Mouse (Mus musculus) adipocyte (in vitro differentiated cells): ENCODE data around the gene Cox7b2.
"Not testable (repeated sequence)": the region's sequence is repeated elsewhere in the genome, so short reads cannot be mapped to it uniquely, and the experiment has no call there.

Experiments used
- DNase-seq: peaks from one replicate; pipeline ENCODE4 v3.0.0-alpha.2; 2016; ENCODE audit warnings: low spot score

Cox7b2 gene

DNA sequence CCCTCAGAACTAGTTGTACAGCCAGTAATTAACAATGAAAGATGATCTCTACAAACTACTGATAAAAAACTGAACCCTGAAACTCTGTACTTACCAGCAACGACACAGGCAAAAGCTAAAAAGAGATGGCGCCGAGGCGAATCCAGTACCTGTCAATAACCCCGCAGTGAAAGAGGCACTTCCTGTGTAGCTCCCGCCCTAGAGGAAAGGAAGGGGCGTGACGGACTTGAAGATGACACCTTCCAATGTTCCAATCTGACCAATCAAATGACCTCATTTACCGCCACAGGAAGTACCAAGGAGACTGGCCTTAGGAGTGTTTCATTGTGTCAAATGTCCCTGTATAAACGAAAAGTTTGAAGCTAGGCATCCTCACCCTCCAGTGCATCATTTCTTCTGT, at the start of gene Cox7b2:
TSS of gene Cox7b2 (minus strand) at position 127 of the 400 bp plus-strand sequence.
- no peak for DNase-seq

DNA sequence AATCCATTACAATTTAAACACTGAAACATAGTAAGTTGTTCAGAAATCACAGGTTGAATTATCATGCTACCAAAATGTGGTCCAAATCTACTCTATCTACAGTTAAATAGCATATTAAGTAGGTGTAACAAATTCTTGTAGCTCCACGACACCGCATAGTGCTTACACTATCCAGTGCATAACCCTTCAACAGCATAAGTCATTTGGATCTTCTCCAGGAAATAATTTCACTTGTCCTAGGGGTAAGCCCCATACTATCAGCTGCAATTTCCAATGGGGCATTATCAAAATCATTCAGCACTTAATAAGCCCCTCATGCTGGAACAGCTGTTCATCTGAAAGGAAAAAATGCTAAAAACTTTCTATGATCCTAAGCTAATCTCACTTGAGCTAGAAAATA, 47.3 kb upstream of the Cox7b2 start:
- DNase-seq, result no peak

DNA sequence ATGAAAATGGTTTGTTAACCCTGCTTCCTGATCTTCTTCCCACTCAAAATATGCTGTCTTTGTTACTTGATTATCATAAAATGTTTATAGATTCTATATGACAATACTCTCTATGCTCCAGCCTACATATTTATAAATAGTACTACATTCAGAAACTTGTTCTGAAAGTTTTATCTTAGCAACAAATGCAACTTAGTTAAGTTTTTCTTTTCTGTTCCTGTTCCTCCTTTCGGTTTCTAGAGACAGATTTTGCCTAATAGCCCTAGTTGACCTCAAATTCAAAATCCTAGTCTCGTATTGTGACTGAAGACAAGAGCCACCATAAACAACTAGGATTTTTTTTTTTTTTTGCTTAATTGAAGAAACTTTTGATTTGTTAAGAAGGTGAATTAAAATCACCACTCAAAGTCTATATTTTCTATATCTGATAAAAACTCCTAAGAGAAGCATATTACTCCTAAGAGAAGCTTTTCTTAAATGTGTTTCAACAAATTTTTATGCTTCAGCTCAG, 45.8 kb upstream of the Cox7b2 start:
- no peak for DNase-seq

DNA sequence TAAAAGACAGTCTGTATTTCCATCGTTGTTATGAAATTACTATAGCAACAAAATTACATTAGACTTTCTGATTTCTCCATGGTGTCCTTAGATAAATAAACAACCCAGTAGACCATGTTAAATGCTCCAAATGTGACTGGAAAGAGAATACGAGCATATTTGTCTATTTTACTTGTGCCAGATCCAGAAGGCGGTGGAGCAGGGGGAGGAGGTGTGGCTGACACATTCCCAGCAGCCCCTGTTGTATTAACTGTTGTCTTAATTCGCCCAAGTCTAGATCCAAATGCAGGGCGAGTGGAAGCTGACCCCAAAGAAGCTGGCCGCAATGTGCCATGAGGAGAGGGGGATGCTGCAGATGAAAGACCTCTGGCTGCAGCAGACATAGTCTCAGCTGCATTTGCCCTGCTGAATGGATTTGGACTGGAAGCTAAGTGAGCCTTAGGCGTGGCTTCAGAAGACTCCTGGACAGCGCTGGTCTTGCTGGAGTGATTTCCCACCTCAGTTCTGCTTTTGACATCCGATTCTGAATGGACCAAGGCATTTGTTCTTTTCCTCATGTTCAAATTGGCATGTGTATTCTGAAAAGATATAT, 23.7 kb upstream of the Cox7b2 start:
- no peak for DNase-seq

DNA sequence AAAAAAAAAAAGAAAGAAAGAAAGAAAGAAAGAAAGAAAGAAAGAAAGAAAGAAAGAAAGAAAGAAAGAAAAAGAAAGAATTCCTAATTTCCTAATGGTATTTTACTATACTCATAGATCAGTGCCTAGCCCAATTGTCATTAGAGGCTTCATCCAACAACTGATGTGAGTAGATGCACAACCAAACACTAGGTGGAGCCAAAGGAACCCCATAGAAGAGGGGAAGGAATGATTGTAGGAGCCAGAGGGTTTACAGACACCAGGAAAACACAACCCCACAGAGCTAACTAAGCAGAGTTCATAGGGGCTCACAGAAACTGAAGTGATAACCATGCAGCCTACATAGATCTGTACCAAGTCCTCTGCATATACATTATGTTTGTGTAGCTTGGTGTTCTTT, 2.5 kb downstream of the Cox7b2 start:
- peak; percentile 21 for DNase-seq

DNA sequence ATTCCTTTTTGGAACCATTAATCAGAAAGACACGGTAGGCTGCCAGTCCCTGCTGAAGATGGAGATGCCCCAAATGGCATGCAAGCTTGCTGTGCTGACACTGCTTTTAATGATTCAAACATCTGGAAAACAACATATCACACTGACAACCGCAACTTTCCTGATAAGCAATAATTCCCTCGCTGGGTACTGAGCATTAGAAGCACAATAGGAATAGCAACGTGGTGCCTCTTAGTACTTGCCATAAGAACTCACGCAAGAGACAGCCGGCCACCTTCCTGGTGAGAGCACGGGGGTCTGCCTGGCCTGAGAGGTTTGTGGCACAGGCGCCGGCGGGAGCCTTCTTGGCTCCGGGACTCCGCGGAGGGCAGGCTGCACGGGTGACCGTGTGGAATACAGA, 22.5 kb downstream of the Cox7b2 start:
- DNase-seq, result not testable (repeated sequence)

DNA sequence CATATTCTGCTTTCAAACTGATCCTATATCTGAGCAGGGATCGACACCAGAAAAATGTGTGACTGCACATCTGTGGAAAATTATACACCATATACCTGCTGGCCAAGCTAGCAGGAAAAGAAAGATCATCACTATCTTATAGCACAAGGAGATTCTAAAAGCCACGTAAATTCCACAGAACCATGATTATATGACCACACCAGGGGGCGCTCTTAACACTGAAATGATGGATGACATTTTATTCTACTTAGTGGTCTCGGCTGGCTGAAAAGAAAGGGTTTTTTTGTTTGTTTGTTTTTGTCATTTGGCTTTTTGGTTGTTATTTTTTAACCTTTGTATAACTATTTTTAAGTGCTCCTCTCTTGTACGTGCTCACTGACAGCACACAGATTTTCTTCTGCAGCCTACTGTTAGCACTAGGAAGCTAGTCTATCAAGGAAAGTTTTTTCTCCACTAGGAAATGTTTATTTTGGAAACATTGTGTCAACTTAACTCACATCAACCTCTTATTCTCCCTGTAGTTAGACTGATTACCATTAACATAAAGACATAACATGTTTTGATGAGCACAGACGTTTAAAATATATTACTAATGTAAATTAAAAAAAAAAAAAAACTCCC, 45.8 kb downstream of the Cox7b2 start:
- DNase-seq, result peak; percentile 50

DNA sequence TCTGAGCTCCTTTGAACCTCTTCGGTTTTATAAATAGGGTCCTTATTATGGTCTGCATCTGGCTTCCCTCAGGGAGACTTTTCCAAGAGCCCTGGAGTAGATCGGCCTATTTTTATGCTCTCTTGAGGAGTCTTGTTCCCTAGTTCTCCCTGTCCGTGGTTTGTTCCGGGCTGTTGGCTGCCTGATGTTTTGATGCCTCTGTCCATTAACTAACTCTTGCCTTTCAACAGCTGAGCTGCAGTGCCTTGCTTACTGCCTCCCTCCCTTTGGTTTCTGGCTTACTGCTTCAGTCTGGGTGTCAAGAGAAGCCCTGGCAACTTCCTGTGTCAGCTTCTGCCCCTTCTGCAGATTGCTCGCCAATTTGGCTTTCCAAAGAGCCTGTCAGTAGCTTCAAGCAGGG, 52.4 kb downstream of the Cox7b2 start:
- no peak for DNase-seq

DNA sequence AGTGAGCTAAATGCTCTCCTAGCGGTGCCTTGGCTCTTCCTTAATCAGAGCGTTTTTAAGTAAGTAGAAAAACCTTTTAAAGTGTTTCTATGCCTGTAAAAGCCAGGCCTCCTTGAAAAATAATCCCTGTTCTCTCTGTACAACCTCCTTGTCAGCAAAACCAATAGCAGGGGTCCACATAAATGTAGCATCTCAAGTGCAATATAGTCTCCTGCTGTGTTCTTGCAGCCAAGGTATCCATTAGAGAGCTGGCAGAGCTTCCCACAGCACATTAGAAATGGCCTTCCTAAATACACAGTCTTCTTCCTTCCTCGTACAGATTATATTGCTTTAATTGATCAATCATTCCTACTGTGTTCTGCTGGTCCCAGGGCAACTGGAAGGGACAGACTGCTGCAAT, 91.0 kb downstream of the Cox7b2 start:
- no peak for DNase-seq

DNA sequence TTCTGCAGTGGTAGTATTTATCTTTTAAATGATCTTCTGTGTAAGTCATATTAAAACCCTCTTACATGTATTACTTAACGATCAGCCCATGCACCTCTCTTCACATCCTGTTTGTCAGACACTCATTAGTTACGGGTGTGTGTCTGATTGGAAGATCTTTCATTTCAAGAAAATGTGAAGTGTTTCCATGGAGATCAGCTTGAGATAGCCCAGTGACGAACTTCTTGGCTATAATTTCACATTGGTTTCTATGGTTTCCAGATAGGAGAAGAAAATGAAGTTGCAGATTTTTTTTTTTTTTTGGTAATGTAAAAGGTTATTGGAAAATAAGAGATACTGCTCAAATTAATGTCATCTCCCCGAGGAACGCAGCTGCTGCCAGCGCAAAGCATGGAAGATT, 107.8 kb downstream of the Cox7b2 start:
- no peak for DNase-seq
